Mouse (Mus musculus) MEL (cell line): Measurements from ENCODE around the gene Vwa8.

Source experiments
- CTCF ChIP-seq, 3 experiments: IDR thresholded peaks in 2 of 3; conservative IDR thresholded peaks in 1 of 3; 2 replicates each; pipeline ENCODE4 v1.5.1; 2011 to 2012; ENCODE audit warnings: low read length in 3 of 3, low read depth in 2 of 3, mild to moderate bottlenecking in 2 of 3, improper control_type of control experiment in 1 of 3, inconsistent platforms in 1 of 3, mixed read lengths in 1 of 3, moderate library complexity in 1 of 3; ENCODE audit not compliant: control insufficient read depth in 1 of 3, insufficient read depth in 1 of 3, poor library complexity in 1 of 3, severe bottlenecking in 1 of 3
- GATA1 ChIP-seq: IDR thresholded peaks from 2 replicates; pipeline ENCODE4 v1.6.1; 2011; ENCODE audit warnings: low read depth, low read length, improper control_type of control experiment
- KAT2A ChIP-seq: conservative IDR thresholded peaks from 2 replicates; pipeline ENCODE4 v1.6.1; 2012; ENCODE audit warnings: low read depth, low read length, improper control_type of control experiment, inconsistent platforms
- POLR2A ChIP-seq, 2 experiments: IDR thresholded peaks; 2 replicates each; pipeline ENCODE4 v1.6.1; 2011 to 2012; ENCODE audit warnings: low read length in 2 of 2, mild to moderate bottlenecking in 2 of 2, control low read depth in 1 of 2, improper control_type of control experiment in 1 of 2, low read depth in 1 of 2, moderate library complexity in 1 of 2; ENCODE audit not compliant: control insufficient read depth in 1 of 2, insufficient read depth in 1 of 2, poor library complexity in 1 of 2
- POLR2AphosphoS5 ChIP-seq: IDR thresholded peaks from 2 replicates; pipeline ENCODE4 v1.6.1; 2012; ENCODE audit warnings: low read depth, borderline replicate concordance, mild to moderate bottlenecking, inconsistent platforms, low read length, moderate library complexity, mixed read lengths
- TAL1 ChIP-seq: IDR thresholded peaks from 2 replicates; pipeline ENCODE4 v1.6.1; 2012; ENCODE audit warnings: mild to moderate bottlenecking, inconsistent platforms, low read length, moderate library complexity, mixed read lengths
- TBP ChIP-seq: IDR thresholded peaks from 2 replicates; pipeline ENCODE4 v1.8.0; 2011; ENCODE audit warnings: low read depth, low read length, improper control_type of control experiment
- USF2 ChIP-seq, 2 experiments: IDR thresholded peaks; 2 replicates each; pipeline ENCODE4 v1.6.1; 2011 to 2012; ENCODE audit warnings: improper control_type of control experiment in 2 of 2, low read length in 2 of 2, borderline replicate concordance in 1 of 2, inconsistent platforms in 1 of 2, low read depth in 1 of 2, mild to moderate bottlenecking in 1 of 2; ENCODE audit not compliant: insufficient read depth in 1 of 2

DNA sequence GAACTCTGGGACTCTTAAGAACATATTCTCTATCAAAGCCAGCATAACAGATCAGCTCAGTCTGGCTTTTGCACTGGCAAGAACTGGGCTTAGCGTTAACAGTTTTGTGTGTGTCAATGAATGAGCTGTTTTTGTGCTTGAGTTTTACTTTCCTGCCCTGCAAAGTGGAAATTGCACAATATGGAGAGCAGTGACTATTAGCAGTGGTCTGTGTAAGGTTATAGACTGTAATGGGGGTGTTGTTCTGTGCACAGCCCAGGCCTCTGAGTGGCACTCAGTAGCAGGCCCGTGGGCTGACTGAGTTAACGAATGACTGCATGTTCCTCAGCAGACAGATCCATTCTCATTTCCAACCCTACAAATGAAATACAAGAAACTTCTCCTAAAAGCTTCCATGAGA, 287.7 kb downstream of the Vwa8 start:
- TF ChIP-seq USF2 (IDR thresholded peaks at IDR 0.05; ENCODE audit: borderline replicate concordance in 1 of 2, insufficient read depth in 1 of 2, low read depth in 1 of 2, low read length in 2 of 2), result no peak
- TF ChIP-seq TBP, result no peak
- no peak for TF ChIP-seq POLR2A (IDR thresholded peaks at IDR 0.05; ENCODE audit: control insufficient read depth in 1 of 2, insufficient read depth in 1 of 2, low read depth in 1 of 2, low read length in 2 of 2, poor library complexity in 1 of 2)
- TF ChIP-seq POLR2AphosphoS5, result no peak
- no peak for TF ChIP-seq CTCF (IDR thresholded peaks at IDR 0.05 in 2 of 3, conservative IDR thresholded peaks at IDR 0.05 in 1 of 3; ENCODE audit: control insufficient read depth in 1 of 3, insufficient read depth in 1 of 3, low read depth in 2 of 3, low read length in 3 of 3, poor library complexity in 1 of 3, severe bottlenecking in 1 of 3)
- TF ChIP-seq GATA1, result no peak
- TF ChIP-seq TAL1, result no peak
- TF ChIP-seq KAT2A, result no peak
